Mouse (Mus musculus): ENCODE results near the gene Stat4.

DNA sequence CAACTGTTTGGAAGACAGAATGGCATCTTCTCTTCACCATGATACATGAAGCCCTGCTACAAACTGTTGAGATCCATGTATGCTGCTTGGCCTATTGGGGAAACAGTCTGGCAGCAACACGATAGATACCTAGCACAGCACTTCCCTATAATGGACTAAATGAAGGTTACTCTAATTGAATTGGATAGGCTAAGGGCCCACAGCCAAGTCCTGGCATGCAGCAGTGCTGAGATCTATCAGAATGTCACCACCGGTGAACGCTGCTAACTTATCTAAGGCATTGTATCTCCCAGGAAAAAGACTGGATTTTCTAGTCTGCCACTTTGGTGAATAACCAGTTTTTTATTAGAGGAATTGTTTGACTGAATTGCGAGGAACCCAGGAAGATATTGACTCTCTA lies 39.8 kb upstream of the Stat4 start:
- no peak for TF ChIP-seq POLR2A (IDR thresholded peaks at IDR 0.05; ENCODE audit: low read depth, low read length)
- TF ChIP-seq CTCF (IDR thresholded peaks at IDR 0.05; ENCODE audit: extremely low read depth, insufficient read depth, insufficient read length, insufficient replicate concordance), result no peak
